Mouse (Mus musculus) A20 (cell line): Measurements from ENCODE around the gene Elavl4.

Experiments used
- DNase-seq: peaks from one replicate; pipeline ENCODE4 v3.0.0-alpha.2; 2011; ENCODE audit warnings: low read depth, low spot score

The Elavl4 gene

DNA sequence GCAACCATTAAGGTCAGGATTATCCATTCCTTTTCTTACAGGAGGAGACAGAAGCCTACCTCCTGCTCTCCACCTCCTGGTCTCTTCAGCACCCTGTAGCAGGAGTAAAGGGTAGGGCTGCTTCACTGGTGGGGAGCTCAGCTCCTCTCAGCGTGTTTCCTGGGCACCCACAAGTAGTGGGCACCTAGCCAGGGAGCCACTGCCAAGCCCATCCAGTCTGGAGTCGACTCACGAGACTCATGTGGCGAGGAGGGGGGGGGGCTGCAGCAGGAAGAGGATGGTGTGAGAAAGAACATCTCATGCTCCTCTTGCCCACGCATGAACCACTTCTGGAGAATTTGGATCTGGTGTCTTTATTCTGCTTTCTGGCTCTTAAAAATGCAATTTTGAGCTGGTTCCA, 186.5 kb downstream of the Elavl4 start:
- DNase-seq, result no peak

DNA sequence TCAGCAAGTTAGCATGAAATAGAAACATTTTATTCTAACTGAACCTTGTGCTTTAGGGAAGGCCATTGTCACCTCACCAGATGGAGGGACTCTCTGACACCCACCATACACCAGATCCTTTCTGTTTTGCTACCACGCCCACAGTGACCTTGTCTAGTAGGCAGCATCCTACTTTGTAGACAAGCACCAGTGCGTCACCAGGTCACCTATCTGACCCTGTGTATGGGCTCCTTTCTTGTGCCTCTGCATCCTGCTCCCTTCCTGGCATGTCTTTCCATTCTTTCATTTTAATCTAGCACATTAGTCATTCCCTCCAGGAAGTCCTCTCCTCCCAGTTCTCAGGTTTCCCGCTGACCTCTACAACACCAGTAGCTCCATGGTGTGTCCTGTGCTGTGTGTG, 190.1 kb downstream of the Elavl4 start:
- no peak for DNase-seq

DNA sequence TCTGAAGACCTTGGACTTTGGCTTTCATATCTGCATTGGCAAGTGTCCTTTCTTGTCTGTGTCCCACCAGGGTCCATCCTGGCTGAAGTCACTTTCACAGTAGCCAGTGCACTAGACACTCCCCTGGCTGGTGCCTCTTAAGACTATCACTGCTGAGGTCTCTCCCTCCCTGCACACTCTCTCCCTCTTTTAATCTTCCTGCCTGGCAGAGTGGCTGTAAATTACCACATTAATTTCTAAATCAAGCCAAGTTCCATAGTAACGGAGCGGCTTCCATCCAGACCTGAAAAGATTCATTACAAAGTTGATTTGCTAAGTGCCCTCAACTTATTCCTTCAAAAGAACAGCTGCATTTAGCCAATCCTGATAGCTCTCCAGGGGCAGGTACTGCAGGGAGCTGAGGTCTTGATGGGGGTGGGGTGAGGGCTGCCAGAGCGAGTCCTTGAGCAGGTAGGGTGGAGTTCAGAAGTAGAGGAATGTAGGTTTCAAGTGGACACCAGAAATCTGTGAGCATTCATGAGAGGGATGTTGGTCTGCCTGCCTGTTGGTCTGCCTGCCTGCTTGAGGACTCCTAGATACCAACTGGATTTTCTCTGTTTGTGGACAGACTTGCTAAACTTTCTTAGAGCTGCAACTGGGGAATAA, 194.1 kb downstream of the Elavl4 start:
- no peak for DNase-seq

DNA sequence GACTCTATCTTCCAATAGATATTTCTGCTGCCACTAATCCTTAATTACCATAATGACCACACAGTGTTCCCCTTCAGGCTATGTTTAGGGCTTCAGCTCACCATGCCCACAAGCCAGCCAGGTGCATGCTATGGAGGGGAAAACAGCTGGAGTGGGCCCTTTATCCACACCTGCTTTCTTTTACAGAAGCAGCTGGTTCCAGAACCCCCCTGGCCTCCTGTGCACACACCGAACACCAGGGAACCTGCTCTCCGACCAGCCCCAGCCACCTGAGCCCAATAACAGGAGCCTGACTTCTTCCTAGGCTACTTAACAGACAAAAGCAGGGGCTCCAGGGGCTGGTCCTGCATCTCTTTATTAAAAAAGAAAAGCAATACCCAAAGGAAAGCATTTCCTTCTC, 195.8 kb downstream of the Elavl4 start:
- no peak for DNase-seq
